Mouse (Mus musculus) brain, adult 10 weeks (tissue): ENCODE data around the gene Tlr2. TPM values are rescaled to one million over a fixed set of nuclear protein-coding genes. Genes with fewer than 3 reads are reported as not detected.

Source experiments
- polyA plus RNA-seq: library from polyadenylated mRNA; stranded (reverse); fragments of 350-450 nt; fragmentation: Illumina TruSeq; extraction: RNeasy Lipid Tissue Mini Kit (QIAGEN cat#74804); gene quantifications from one replicate; pipeline ENCODE4 v1.2.3, GENCODE M21; 2015; ENCODE audit warnings: low read depth, low replicate concordance

The Tlr2 gene
- 1.2 TPM for polyA plus RNA-seq

DNA sequence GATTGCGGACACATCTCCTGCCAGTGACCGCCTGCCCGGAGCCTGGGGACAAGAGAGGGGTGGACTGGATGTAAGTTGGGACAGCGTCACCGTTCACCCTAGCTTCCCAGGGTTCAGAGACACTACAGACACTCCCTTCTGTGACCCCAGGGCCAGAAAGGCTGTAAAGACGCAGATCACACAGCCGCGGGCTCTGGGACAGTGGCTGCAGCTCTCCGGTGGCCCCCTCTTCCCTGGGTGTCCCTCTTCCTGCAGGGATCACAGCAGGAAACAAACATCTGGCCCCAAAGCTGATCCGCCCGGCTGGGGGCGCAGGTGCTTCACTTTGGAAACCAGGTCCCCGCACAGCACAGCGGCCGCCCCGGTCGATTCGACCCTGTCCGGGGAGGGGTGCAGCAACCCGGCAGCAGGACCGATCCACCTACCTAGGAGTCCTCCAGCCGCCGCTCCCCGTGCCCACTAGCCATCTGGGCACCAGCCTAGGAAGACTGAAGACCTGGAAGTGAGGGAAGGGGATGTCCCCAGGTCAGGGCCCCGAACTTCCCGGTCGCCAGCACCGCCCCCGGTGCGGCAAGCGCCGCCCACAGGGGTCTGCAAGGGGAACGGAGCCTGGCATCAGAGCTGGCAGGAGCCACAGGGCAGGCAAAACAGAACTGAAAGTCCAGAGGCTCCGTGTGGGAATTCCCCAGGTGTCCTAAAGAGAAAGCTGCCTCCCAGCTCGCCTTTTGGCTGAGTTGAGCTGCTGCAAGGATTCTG is at the start of gene Tlr2:
Gene Tlr2 (minus strand): TSS at position 673 of the 756 bp plus-strand sequence.

Other genes starting within 250 kb of the Tlr2 start
- gene Sfrp2, start 75.4 kb downstream of the Tlr2 start, polyA plus RNA-seq = 2.3 TPM
- gene Tmem131l, start 198.4 kb upstream of the Tlr2 start, polyA plus RNA-seq = 9.6 TPM